Mouse (Mus musculus): ENCODE measurements at regions not wholly inside any gene's neighbourhood (a gene's known extent, or its start where the extent isn't known, plus 50 kb on each side); places are given as distances from the start of the nearest gene placed in this dataset.

GRCm38 (mm10) chr3:124985428-124985827, 404.5 kb upstream of the 1700003H04Rik start:
- no peak for TF ChIP-seq POLR2A (IDR thresholded peaks at IDR 0.05; ENCODE audit: insufficient read length, low read depth)
- no peak for TF ChIP-seq MYOG (IDR thresholded peaks at IDR 0.05; ENCODE audit: control insufficient read depth in 1 of 3, insufficient read depth in 1 of 3, insufficient read length in 2 of 3, low read depth in 2 of 3)
- no peak for TF ChIP-seq MAX (IDR thresholded peaks at IDR 0.05; ENCODE audit: low read depth)

All from myocyte (in vitro differentiated cells).